Mouse (Mus musculus) kidney, postnatal 4 days (tissue): ENCODE results near the gene Golgb1.

Experiments
- DNase-seq, 2 experiments: peaks; one replicate each; pipeline ENCODE4 v3.0.0; 2021; ENCODE audit warnings: mixed read lengths in 2 of 2

Golgb1 gene

DNA sequence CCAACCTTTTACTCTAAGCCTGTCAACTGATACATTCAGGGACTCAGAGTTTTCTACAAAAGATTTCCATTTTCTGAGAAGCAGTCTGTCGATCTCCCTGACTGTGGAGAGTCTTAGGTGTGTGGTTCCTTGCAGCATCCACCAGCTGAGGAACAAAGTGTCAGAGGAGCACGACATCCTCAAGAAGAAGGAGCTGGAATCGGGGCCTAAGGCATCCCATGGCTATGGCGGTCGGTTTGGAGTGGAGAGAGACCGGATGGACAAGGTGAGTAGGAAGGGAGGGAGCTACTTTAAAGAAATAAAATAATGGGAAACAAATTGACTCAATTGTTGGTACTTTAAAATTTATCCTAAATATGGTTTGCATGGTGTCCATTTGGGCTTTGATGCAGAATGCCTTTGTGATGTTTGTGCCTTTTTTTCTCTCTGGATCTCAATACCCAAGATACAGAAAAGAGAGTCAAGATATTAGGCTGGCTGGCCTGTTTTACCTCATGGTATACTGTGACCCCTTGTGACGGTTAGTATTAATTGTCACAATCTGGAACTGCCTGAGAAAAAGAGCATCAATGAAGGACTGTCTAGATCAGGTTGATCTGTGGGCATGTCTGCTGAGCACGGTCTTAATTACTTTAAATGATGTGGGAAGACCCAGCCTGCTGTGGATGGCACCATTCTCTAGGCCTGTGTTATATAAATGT is 71.7 kb downstream of the Golgb1 start:
- no peak for DNase-seq

DNA sequence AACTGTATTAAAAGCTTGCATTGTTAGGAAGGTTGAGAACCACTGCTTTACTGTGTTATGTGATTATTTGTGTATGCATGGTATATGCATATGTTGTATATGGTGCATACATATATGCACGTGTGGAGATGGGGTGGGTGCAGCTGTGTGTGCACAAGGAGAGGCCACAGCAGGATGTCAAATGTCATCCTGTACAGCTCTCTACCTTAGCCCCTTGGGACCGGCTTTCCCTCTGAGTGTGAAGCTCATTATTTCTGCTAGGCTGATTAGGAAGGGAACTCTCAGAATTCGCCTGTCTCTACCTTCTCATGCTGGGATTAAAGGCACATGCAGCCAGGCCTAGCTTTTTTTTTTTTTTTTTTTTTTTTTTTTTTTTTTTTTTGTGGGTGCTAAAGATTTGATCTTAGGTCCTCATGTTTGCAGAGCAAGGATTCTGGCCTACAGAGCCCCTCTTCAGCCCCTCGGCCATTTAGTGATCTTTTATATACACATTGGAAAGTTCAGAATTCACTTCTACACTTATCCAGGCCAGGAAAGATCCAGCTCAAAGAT is 72.8 kb downstream of the Golgb1 start:
- DNase-seq, result no peak

DNA sequence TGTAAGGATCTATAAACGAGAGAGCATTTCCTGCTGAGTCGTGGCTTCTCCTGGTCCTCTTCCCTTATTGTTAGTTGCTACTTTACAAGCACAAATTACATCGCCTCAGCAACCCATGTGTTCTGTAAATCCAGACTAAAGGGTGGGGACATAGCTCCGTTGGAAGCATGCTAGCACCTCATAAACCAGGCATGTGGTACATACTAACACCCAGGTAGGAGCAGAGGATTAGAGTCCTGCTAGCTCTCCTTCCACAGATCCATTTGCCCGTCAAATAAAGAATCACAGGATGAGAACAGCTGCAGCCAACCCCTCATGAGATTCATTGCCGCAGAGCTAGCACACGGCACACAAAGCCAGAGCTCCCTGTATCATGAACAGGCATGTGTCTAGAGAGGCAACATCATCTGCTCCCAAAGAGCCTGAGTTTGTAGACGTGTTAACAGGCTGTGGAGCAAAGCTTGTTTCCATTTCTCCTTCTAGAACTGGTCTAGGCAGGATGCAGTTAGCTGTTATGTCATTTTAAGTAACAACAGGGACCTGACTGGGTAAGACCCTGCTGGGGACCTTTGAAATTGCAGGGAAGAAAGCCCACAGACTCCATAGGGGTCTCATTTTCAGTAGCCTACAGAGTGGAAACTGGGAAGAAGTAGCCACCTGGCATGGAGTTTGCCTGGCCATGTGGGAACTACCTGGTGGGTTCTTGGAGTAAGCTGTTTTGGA is 74.8 kb downstream of the Golgb1 start:
- DNase-seq, result no peak

DNA sequence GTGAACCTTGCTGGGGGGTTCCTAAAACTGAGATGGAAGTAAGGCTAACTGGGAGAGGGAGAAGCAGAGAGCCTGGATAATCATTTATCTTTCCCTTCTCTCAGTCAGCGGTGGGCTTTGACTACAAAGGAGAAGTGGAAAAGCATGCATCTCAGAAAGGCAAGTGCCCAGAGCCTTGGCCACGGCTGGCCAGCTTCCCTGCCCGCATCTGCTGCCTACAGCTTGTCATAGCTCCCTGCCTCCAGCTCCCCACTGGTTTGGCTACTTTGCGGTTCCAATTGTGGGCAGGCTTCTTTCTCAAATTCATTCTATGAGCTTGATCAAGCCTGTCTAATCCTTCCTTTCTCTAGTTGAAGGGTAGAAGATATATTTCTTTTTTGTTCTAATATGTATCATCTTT is 76.1 kb downstream of the Golgb1 start:
- peak in 1 of 2 experiments; percentile 54 for DNase-seq

DNA sequence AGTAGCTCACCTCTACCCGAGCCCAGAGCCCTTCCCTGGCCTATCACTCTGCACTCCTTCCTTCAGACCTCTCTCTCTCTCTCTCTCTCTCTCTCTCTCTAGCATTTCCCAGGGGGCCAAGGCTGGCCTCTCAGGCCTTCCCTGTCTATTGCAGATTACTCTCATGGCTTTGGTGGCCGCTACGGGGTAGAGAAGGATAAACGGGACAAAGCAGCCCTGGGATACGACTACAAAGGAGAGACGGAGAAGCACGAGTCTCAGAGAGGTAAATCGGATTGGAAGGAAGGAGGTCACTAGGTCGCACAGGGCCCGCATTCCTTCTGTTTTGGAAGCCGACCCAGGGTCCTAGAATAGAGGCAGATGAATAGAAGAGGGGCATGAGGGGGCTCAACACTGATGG is 80.2 kb downstream of the Golgb1 start:
- DNase-seq, result no peak

DNA sequence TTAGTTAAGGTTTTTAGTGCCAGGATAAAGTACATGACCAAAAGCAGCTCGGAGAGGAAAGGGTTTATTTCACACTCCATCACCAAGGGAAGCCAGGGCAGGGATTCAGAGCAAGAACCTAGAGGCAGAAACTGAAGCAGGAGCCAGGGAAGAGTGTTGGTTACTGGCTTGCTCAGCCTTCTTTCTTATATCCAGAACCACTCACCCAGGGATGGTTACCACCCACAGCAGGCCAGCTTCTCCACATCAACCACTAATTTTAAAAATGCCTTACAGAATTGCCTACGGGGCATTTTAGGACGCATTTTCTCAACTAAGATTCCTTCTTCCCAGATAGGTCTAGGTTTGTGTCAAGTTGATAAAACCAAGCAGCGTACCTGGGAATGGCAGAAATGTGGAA is 88.5 kb downstream of the Golgb1 start:
- no peak for DNase-seq

DNA sequence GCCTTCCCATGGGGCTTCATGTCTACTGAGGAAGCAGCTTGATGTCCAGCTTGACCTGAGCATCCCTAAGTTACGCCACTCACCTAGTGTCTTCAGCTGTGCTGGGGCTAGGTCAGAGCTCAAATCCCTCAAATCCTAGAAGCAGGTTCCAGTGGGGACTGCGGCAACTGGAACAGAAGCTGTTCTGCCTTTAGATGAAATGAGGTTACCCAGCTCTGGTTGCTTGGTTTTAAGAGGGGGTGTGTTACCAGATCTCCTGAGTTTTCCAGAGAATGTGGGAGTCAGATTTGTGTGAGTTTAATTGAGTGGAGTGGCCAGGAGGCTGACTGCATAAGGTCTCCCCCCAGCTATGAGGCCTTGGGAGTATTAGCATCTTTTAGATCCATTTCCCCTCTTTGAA is 104.2 kb downstream of the Golgb1 start:
- DNase-seq, result no peak
